Mouse (Mus musculus) adrenal gland, adult 2 months (tissue): Measurements from ENCODE around the gene Gm7073. TPM values are rescaled to one million over a fixed set of nuclear protein-coding genes. Genes with fewer than 3 reads are reported as not detected.

Experiments
- DNase-seq: peaks from one replicate; pipeline ENCODE4 v3.0.0; 2021
- long read RNA-seq: library from polyadenylated mRNA; stranded (forward); transcript quantifications from one replicate; pipeline ENCODE4 v2.0.0, GENCODE M21; 2021
- polyA plus RNA-seq: library from polyadenylated mRNA; depleted of rRNA; stranded (reverse); fragments of >200 nt; gene quantifications from 2 replicates; pipeline ENCODE4 v1.2.3, GENCODE M21; 2012; rRNA removed
- total RNA-seq, 2 experiments: library from RNA; stranded (reverse); gene quantifications; 2 replicates each; pipeline ENCODE4 v1.2.3; 2021

Gene Gm7073
- total RNA-seq = not detected
- polyA plus RNA-seq = not detected in 2 replicates
- long read RNA-seq = 0 reads

GRCm38 (mm10) chrX:60539149-60539548 is at the start of gene Gm7073:
Gm7073 (minus strand) TSS chrX:60539249.
- DNase-seq = no peak

GRCm38 (mm10) chrX:60570539-60570938 is 31.5 kb upstream of the Gm7073 start:
- DNase-seq = no peak

DNA sequence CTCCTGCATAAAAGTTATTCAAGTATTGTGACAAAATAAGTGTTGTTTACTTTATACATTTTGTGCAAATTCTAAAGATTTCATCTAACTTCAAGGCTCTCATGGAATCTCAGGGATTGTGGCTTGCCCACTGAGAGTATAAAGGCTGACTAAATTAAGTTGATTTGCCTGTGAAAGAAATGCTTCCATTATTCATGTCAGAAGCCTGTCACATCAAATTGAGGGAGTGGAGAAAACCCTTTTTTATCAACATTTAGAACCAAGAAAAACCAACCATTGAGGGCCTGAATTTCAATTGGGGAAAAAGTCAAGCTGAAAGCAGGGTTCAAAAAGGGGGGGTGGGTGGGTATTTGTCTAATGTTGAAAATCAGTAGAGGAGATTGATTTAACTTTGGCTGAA is 30.0 kb upstream of the Gm7073 start:
- DNase-seq = no peak

DNA sequence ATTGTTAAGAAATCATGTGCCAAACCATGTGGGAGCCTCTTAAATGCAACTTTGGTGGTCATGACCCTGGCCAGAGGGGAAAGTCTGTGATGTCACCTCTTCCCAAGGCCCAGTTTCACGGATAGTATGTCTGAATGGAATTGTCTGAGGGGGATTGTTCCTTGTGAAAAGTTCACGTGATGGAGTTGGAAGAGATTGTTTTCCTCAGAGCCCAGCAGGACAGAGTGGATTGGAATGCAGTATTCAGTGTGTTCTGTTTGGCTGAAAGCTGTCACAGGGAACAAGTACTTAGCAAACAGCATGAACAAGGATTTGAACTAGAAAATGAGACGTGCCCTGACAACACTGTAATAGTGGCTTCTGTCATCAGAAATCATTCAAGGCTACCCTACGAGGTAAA is 16.2 kb upstream of the Gm7073 start:
- no peak for DNase-seq

DNA sequence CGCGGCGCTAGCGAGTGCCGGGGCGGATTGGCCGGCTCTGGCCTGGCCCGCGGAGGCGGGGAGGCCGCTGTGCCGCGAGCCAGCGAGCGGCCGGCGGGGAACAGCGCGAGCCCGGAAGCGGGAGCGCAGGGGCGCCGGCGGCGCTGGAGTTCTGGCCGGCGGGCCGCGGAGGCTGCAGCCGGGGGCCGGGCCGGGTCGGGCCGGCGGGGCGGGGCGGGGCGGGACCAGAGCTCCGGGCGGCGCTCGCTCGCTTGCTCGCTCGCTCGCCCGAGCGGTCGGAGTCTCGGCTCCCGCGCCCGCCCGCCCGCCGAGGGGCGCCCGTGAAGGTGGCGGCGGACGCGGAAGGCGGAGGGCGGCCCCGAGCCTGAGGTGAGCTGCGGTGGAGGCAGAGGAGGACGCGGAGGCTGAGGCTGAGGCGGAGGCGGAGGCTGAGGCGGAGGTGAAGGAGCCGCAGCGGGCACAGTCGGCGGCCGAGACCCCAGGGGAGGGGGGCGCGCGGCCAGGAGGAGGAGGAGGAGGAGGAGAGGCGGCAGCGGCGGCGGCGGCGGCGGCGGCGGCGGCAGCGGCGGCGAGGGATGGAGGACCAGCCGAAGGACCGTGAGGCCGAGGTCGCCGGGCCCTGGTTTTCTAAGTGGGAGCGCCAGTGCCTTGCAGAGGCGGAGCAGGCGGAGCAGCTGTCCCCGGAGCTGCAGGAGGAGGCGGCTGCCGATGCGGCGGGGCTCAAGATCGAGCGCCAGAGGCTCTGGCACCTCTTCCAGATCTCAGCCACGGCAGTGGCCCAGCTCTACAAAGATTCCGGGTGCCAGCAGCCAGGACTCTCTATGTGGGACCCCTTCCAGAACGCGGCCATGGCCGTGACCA is 8.6 kb upstream of the Gm7073 start:
- peak; percentile 66 for DNase-seq

DNA sequence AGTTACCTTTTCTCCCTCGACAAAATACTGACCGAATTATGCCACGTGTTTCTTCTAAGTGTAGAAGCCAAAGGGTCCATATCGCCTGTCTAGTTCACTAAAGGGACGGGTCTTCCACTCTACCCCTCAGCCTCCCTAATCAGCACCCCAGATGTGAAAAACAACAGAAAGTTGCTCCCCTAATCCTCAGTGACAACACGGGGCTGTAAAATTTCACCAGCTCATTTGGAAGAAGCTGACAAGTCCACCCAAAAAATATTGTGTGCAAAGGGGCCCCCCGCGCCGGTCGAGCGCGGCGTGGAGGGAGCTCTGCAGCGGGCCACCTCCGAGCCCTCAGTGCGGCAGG is 8.0 kb upstream of the Gm7073 start:
- DNase-seq = no peak

- no peak for DNase-seq
These were observed 6.9 kb upstream of the Gm7073 start for GRCm38 (mm10) chrX:60545906-60546305.

DNA sequence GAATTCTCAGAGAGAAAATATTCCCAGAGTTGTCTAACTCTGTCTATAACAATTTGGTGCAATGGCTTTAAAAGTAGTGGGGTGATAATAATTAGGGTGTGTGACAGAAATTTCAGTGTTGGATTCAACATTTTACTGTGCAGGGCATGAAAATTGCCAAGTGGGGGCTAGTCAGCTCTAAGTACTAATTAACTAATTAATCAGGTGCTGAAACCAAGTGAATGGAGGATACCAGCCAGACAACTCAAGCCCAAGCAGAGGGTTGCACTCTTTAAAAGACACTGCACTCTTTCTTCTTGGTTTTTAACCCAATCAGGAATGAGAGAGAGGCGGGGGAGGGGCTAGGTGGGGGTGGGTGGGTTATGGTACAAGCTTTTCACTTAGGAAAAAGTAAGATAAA is 6.4 kb upstream of the Gm7073 start:
- DNase-seq = no peak

DNA sequence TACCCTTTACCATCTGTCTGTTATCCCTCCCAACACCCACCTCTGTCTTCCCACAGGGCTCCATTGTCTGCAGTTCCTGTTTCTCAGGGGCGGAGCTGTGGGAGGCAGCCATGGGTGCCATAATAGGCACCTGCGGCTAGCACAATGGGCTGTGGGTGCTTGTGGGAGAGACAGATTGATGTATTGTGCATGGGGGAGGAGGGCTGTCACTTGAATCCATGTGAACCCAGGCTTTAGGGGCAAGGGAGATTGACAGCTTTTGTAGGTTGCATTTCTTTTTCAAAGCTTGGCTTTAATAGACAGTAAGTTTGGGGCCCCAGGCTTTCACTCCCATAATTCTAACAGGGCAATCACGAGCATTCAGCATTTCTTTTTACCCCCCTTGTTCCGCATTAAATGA is 5.0 kb upstream of the Gm7073 start:
- DNase-seq = no peak

DNA sequence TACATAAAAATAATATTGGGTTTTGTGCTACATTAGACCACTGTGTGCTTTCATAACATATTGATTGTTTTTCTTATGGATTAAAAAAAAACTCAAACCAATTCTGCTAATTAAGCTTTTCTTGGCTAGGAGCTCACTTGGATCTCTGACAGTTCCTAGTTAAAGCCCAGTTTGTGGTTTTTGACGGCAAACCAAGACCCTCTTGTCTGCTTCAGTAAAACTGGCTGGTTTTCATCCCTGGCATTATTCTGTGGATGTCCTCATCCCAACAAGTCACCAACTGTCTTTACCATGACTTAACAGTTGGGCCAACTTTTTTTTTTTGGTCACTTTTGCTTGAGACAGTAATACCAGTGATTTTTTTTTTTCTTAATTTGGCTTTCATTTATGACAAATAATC is 3.9 kb upstream of the Gm7073 start:
- no peak for DNase-seq

- peak; percentile 21 for DNase-seq
These were observed 35.1 kb downstream of the Gm7073 start for GRCm38 (mm10) chrX:60503995-60504394.

- no peak for DNase-seq
These were observed 41.3 kb downstream of the Gm7073 start for GRCm38 (mm10) chrX:60497750-60498149.

DNA sequence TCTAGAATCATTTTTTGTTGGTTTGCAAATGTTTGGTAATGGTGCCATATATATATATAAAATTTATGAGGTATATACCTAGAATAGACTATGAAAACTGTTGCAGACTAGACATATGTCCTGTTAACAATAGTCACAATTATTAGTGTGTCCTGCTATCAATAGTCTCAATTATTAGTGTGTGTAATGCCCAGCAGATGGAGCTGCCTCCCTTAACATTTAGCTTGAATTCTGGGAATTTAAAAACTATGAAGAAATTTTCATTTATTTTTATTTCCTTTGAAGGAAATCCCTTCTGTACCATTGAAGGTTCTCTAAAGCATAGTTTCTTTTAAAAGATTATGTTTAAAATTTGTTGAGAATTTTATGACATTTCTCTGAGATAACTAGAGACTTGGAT is 43.7 kb downstream of the Gm7073 start:
- DNase-seq = no peak

DNA sequence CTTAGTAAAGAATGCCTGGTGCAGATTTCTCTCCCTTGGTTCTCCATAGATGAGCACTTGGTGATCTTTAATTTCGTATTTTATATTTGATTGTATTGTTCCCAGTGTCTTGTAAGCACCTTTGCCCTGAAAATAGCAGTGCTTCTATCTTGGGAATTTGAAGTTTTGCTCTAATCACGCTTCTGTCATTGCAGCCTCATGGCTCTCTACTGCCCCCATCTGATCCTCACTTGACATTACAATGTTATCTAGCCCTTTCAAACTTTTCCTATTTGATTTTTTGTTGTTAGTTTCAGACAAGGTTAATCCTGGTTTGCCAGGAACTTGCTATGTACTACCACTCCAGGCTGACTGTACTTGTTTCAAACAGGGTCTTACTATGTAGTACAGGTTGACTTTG is 75.3 kb downstream of the Gm7073 start:
- no peak for DNase-seq

DNA sequence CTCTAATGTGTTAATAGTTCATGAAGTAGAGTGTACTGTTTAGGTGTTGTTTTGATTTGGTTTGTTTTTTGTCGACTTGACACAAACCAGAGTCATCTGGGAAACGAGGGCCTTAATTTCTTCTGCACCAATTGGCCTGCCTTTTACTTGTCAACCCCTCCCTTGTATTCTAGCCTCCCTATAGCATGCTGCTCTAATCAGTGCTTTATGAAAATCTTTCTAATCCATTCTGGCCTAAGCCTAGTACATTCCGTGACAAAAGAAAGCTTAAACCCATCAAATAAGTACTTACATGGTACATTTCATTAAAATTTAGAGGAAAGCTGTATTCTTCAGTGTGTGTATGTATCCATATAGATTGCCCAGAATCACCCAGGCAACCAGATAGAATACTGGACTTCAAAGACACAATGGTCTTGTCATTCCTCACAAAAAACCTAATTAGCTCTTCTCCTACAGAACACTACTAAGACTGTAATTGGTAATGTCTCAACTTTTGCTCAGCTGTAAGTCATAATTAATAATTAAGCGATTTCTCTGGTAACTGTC is 124.4 kb downstream of the Gm7073 start:
- no peak for DNase-seq

DNA sequence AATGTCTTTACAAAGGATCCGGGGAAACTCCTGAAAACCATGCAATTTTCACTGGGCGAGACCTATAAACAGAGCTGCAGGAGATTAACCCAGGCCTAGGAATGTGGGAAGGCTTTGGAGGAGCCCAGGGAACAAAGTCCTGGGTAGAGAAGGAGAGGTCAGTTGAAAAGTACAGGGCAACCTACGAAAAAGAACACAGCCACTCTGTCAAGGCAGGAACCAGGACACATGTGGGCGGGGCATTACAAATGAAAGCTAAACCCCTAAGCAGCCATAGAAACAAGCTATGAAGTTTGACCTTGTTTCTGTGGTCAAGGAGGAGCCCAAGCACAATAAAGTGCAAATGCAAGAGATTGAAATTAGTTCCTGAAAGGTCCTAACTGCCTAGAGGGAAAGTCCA is 133.4 kb downstream of the Gm7073 start:
- no peak for DNase-seq

GRCm38 (mm10) chrX:60404668-60405044 is 134.4 kb downstream of the Gm7073 start:
- DNase-seq = peak; percentile 93

DNA sequence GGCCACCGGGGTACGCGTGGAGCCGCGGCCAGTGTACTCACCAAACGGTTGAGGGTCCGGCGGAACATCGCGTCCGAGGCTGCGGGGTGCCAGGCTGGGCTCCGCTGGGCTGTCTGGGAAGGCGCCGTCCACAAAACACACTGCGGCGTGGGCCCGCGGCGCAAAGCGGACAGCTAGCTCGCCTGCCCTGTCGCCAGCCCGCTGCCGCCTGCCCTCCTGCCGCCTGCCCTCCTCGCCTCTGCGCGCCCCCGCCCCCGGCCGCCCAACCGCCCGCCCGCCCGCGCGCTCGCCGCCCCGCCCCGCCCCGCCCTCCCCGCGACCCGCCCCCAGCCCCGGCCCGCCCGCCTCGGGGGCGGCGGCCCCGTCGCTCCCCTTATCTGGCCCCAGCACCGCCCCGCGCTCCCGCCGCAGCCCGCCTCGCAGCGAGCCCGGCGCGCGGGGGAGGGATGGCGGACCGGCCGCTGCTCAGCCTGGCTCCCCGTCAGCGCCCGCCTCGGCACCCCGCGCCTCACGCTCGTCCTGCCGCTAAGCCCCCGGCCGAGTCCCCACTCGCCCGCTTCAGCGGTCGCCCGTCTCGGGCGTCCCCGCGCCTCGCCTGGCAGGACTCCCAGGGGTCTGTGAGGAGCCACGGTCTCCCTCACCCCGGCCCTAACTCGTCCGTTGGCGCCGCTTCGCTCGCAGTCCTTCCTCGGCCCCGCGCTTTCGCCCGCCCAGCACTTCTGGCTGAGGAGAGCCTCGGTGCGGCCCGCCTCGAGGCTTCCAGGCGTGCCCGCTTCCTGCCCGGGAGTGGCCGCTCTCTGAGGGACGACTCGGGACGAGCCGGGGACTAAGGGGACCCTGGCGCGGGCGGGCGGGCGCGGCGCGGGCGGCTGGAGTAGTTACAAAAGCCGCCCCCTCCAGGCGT is 135.0 kb downstream of the Gm7073 start:
- DNase-seq = peak; percentile 86

GRCm38 (mm10) chrX:60403062-60403763 is 135.8 kb downstream of the Gm7073 start:
- peak; percentile 23 for DNase-seq

DNA sequence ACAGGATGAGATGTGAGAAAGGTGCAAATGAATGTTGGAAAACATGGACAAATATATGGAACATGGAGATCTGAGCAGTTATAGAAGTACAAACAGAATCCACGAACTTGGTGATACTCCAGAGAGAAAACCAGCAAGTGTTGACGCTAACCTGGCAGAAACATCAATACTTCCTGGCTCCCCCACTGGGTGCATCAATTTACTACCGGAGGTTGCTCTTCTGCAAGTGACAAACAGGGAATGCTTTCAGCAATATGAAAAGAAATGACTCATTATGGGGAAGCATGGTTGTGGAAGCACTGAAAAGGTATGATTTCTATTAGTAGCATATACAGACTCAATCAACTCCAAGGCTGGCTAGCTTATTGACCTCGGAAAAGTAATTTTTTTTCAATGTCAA is 144.8 kb downstream of the Gm7073 start:
- DNase-seq = no peak

DNA sequence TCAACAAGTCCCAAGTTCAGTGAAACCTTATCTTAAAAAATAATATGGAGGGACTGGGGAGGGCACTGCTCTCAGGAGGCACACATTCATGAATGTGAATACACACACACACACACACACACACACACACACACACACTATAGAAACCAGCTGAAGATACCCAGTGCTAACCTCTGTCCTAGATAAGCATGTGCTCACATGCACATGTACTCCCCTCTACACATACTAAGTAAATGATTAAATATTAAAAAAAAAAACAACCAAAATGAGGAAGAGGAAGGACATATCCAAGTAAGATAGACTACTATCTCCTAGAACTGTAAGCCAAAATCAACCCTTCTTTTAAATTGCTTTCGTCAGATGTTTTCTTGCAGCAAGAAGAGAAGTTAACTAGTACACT is 152.2 kb downstream of the Gm7073 start:
- no peak for DNase-seq
